Mouse (Mus musculus) testis, adult 2 months (tissue): Measurements from ENCODE around the gene Tpst1. TPM values are rescaled to one million over a fixed set of nuclear protein-coding genes. Genes with fewer than 3 reads are reported as not detected.

ENCODE experiments used
- H3K27ac ChIP-seq: fragments of 200-500 bp; 2 replicates; pipeline ENCODE4 v1.5.1; 2012; ENCODE audit warnings: low read depth, low read length; ENCODE audit not compliant: control insufficient read depth, insufficient read depth
- H3K27me3 ChIP-seq: fragments of 200-500 bp; 2 replicates; pipeline ENCODE4 v1.6.1; 2012; ENCODE audit warnings: mild to moderate bottlenecking, low read length, moderate library complexity; ENCODE audit not compliant: control insufficient read depth, insufficient read depth
- H3K36me3 ChIP-seq: fragments of 200-500 bp; 2 replicates; pipeline ENCODE4 v1.6.1; 2012; ENCODE audit warnings: mild to moderate bottlenecking, low read length; ENCODE audit not compliant: control insufficient read depth, insufficient read depth
- H3K4me1 ChIP-seq: fragments of 200-500 bp; 2 replicates; pipeline ENCODE4 v1.6.1; 2012; ENCODE audit warnings: low read length; ENCODE audit not compliant: control insufficient read depth, insufficient read depth
- H3K4me3 ChIP-seq: fragments of 200-500 bp; 2 replicates; pipeline ENCODE4 v1.5.1; 2012; ENCODE audit warnings: low read depth, mild to moderate bottlenecking, low read length, moderate library complexity, mixed read lengths; ENCODE audit not compliant: control insufficient read depth
- CTCF ChIP-seq: fragments of 200-500 bp; IDR thresholded peaks from 2 replicates; pipeline ENCODE4 v1.5.1; 2012; ENCODE audit warnings: low read depth, mild to moderate bottlenecking, inconsistent platforms, low read length, moderate library complexity; ENCODE audit not compliant: control insufficient read depth, insufficient read depth, insufficient replicate concordance
- POLR2A ChIP-seq: fragments of 200-500 bp; IDR thresholded peaks from 2 replicates; pipeline ENCODE4 v1.6.1; 2012; ENCODE audit warnings: low read depth, mild to moderate bottlenecking, inconsistent platforms, low read length, moderate library complexity; ENCODE audit not compliant: control insufficient read depth
- polyA plus RNA-seq: library from polyadenylated mRNA; depleted of rRNA; stranded (reverse); fragments of >200 nt; gene quantifications from 2 replicates; pipeline ENCODE4 v1.2.3, GENCODE M21; 2012; rRNA removed

The Tpst1 gene
- polyA plus RNA-seq, 1 experiment: 59.6 TPM

DNA sequence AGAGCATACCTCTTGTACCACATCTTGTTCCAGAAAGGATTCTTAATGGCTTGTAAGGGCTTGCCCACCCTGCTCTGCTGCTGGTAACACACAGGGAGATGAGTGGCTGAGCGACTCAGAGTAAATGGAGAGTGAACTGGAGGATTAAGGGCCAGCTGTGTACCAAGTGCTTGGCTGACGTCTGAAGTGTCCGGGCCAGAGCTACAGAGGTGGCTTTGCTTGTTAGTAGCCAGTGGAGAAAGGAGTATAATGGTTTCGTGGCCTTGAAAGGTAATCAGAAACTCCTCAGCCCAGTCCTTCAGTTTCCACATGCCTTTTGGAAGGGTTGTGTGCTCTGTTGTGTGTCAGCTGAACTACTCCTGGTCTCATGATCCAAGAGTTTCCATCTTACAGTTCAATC lies 104.7 kb downstream of the Tpst1 start:
- Histone ChIP-seq H3K4me1 (peaks cover 2% of the 10 kb centered on the region; the same call in 1 of the 2 replicates), H3K27me3 (no peaks in the 10 kb centered on the region), H3K36me3 (no peaks in the 10 kb centered on the region), H3K4me3 (no peak overlapping the region), H3K27ac (no peak overlapping the region)
- TF ChIP-seq CTCF: no peak
- no peak for TF ChIP-seq POLR2A

- TF ChIP-seq CTCF: no peak
- no peak for TF ChIP-seq POLR2A
- Histone ChIP-seq H3K4me3 (no peak overlapping the region), H3K27me3 (no peaks in the 10 kb centered on the region), H3K36me3 (no peaks in the 10 kb centered on the region), H3K27ac (no peak overlapping the region), H3K4me1 (peaks cover 2% of the 10 kb centered on the region; the same call in 1 of the 2 replicates)
Measured at GRCm38 (mm10) chr5:130180362-130180761, 107.2 kb downstream of the Tpst1 start.

- no peaks in the 10 kb centered on the region for H3K27me3 ChIP-seq
- no peak for TF ChIP-seq CTCF
- TF ChIP-seq POLR2A: no peak
- H3K27ac ChIP-seq: no peak overlapping the region
Measured at GRCm38 (mm10) chr5:130181740-130182540, 108.8 kb downstream of the Tpst1 start.

DNA sequence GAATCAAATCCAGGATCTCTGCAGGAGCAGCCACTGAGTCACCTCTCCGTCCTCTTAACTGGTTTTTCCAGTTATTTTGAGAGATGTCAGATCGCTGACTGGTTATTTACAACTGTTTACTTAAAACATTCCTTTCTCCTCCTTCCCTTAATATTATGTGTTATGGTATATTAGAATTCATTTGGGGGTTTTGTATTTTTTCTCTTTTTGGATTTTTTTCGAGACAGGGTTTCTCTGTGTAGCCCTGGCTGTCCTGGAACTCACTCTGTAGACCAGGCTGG lies 109.4 kb downstream of the Tpst1 start:
- Histone ChIP-seq H3K4me3 (no peak overlapping the region), H3K36me3 (no peaks in the 10 kb centered on the region), H3K4me1 (peaks cover 2% of the 10 kb centered on the region; the same call in 1 of the 2 replicates), H3K27ac (no peak overlapping the region), H3K27me3 (no peaks in the 10 kb centered on the region)
- TF ChIP-seq CTCF (no peak), POLR2A (no peak)

More at GRCm38 (mm10) chr5:130181740-130182540, 108.8 kb downstream of the Tpst1 start:
- Histone ChIP-seq H3K36me3 (no peaks in the 10 kb centered on the region), H3K4me3 (no peak overlapping the region), H3K4me1 (peaks cover 2% of the 10 kb centered on the region; the same call in 1 of the 2 replicates)

DNA sequence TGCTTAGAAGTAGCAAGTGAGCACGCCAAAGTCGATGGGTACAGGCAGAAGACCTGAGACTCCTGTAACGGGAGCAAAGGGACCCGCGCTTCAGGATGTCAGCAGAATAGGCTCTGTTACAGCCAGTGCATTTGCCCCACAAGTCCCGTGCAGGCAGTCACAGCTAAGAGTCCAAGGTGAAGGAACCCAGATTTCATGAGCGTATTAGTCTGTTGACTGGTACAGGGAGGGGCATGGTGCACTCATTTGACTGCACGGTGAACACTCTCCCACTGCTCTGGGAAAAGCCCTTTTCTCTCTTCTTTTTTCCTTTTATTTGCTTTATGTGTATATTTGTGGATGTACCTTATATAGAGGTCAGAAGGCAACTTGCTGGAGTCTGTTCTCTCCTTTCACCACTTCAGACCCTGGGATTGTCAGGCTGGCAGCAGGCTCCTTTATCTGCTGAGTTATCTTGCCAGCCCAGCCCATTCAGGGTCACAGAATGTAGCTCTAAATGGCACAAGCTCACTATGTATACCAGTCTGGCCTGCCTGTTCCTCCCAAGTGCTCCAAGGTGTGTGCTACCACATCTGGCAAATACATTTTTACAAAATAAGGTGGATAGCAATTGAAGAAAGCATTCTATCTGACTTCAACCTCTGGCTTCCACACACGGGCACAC lies 111.2 kb downstream of the Tpst1 start:
- H3K27me3 ChIP-seq: no peaks in the 10 kb centered on the region
- peaks cover 2% of the 10 kb centered on the region; the same call in 1 of the 2 replicates for H3K4me1 ChIP-seq
- no peak overlapping the region for H3K4me3 ChIP-seq
- TF ChIP-seq CTCF (no peak), POLR2A (no peak)
- no peak overlapping the region for H3K27ac ChIP-seq
- H3K36me3 ChIP-seq: no peaks in the 10 kb centered on the region

GRCm38 (mm10) chr5:130185312-130185711 lies 112.2 kb downstream of the Tpst1 start:
- no peaks in the 10 kb centered on the region for H3K36me3 ChIP-seq
- no peak overlapping the region for H3K4me3 ChIP-seq
- no peak overlapping the region; the same call in 1 of the 2 replicates for H3K27ac ChIP-seq
- TF ChIP-seq CTCF (no peak), POLR2A (no peak)
- H3K4me1 ChIP-seq: peaks cover 2% of the 10 kb centered on the region; the same call in 1 of the 2 replicates
- no peaks in the 10 kb centered on the region for H3K27me3 ChIP-seq

Other genes with a start within 250 kb of the Tpst1 start
- gene Sumf2, start 226.3 kb upstream of the Tpst1 start, polyA plus RNA-seq: 3.9 and 5.2 TPM in 2 replicates
- gene Chchd2, start 185.9 kb upstream of the Tpst1 start, polyA plus RNA-seq: 239 and 241 TPM in 2 replicates
- 4.6 and 5.4 TPM in 2 replicates for gene Zbed5, start 177.6 kb upstream of the Tpst1 start, polyA plus RNA-seq
- gene Phkg1, start 174.8 kb upstream of the Tpst1 start, polyA plus RNA-seq: 0.20 and 0.35 TPM in 2 replicates
- 777 and 877 TPM in 2 replicates for gene Nupr1l, start 164.8 kb upstream of the Tpst1 start, polyA plus RNA-seq
- gene Vkorc1l1, start 131.4 kb upstream of the Tpst1 start, polyA plus RNA-seq: 12.2 and 19.9 TPM in 2 replicates
- 6.2 and 7.7 TPM in 2 replicates for gene Gusb, start 70.3 kb upstream of the Tpst1 start, polyA plus RNA-seq
- 16.5 and 17.1 TPM in 2 replicates for gene Asl, start 44.1 kb upstream of the Tpst1 start, polyA plus RNA-seq
- 56.0 and 56.5 TPM in 2 replicates for gene Crcp, start 44.0 kb upstream of the Tpst1 start, polyA plus RNA-seq
- gene Kctd7, start 71.5 kb downstream of the Tpst1 start, polyA plus RNA-seq: 14.8 and 15.6 TPM in 2 replicates
- 8.0 and 8.1 TPM in 2 replicates for gene Rabgef1, start 98.5 kb downstream of the Tpst1 start, polyA plus RNA-seq
- gene Tmem248, start 143.8 kb downstream of the Tpst1 start, polyA plus RNA-seq: 76.0 and 82.3 TPM in 2 replicates
- 46.1 and 52.2 TPM in 2 replicates for gene Sbds, start 182.2 kb downstream of the Tpst1 start, polyA plus RNA-seq
- 8.0 TPM in 2 replicates for gene Tyw1, start 182.3 kb downstream of the Tpst1 start, polyA plus RNA-seq